Mouse (Mus musculus) CH12.LX (cell line): ENCODE measurements around the gene Ccdc66.
A peak's percentile ranks its signal among the peaks of the same experiment; 100 is the strongest.

Experiments
- CHD2 ChIP-seq: IDR thresholded peaks from 2 replicates; pipeline ENCODE4 v1.6.1; 2011; ENCODE audit warnings: low read length, improper control_type of control experiment
- CTCF ChIP-seq, 2 experiments: IDR thresholded peaks in 1 of 2; conservative IDR thresholded peaks in 1 of 2; 2 replicates each; pipeline ENCODE4 v1.5.1; 2011 to 2012; ENCODE audit warnings: low read depth in 2 of 2, low read length in 2 of 2, improper control_type of control experiment in 1 of 2, inconsistent platforms in 1 of 2, mild to moderate bottlenecking in 1 of 2, moderate library complexity in 1 of 2
- EP300 ChIP-seq: IDR thresholded peaks from 2 replicates; pipeline ENCODE4 v1.6.1; 2011; ENCODE audit warnings: low read length, improper control_type of control experiment
- HCFC1 ChIP-seq: IDR thresholded peaks from 2 replicates; pipeline ENCODE4 v1.6.1; 2012; ENCODE audit warnings: low read depth, mild to moderate bottlenecking, inconsistent platforms, low read length, improper control_type of control experiment
- MYC ChIP-seq: IDR thresholded peaks from 2 replicates; pipeline ENCODE4 v1.6.1; 2011; ENCODE audit warnings: low read depth, mild to moderate bottlenecking, improper control_type of control experiment, low read length
- NELFE ChIP-seq: IDR thresholded peaks from 2 replicates; pipeline ENCODE4 v1.6.1; 2011; ENCODE audit warnings: low read depth, low read length, improper control_type of control experiment
- POLR2A ChIP-seq: IDR thresholded peaks from 2 replicates; pipeline ENCODE4 v1.6.1; 2011; ENCODE audit warnings: low read depth, mild to moderate bottlenecking, improper control_type of control experiment, low read length
- TCF12 ChIP-seq: IDR thresholded peaks from 2 replicates; pipeline ENCODE4 v1.6.1; 2014; ENCODE audit warnings: low read depth, mild to moderate bottlenecking, inconsistent platforms, low read length, improper control_type of control experiment
- USF1 ChIP-seq: IDR thresholded peaks from 2 replicates; pipeline ENCODE4 v1.6.1; 2014; ENCODE audit warnings: low read depth, mild to moderate bottlenecking, inconsistent platforms, low read length, improper control_type of control experiment

DNA sequence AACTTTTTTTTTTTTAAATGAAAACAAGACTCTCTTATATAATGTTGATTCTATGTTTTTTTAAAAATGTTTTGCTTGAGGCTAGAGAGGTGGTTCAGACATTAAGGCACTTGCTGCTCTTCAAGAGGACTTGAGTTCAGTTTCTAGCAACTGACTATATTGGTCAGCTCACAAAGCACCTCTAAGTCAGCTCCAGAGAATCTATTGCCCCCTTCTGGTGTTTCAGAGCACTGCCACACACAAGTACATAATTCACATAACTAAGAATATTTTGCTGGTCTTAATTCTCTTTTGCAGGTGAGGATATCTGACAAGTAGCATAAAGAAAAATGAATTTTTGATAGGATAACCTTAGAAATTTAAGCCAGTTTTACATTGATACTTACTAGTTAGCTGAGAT, 67.3 kb downstream of the Ccdc66 start:
- no peak for TF ChIP-seq NELFE
- TF ChIP-seq MYC, result no peak
- TF ChIP-seq HCFC1, result no peak
- TF ChIP-seq EP300, result no peak
- TF ChIP-seq TCF12, result no peak
- no peak for TF ChIP-seq USF1
- TF ChIP-seq POLR2A, result no peak
- no peak for TF ChIP-seq CHD2
- TF ChIP-seq CTCF (conservative IDR thresholded peaks at IDR 0.05 in 1 of 2, IDR thresholded peaks at IDR 0.05 in 1 of 2; ENCODE audit: low read depth in 2 of 2, low read length in 2 of 2), result peak; percentile 12 to 61; a peak in 2 of 4 replicates
